Comparison of ENCODE assay signal across 16 mouse cellular contexts in genomic region chr1:52328507-52328906, GRCm38 (mm10).
DNase-seq lines count a peak whose midpoint lies in the region; ATAC-seq and TF ChIP-seq lines count a peak whose summit lies in the region.
"Had no signal": no experiment of that assay in that cellular context is flagged by ENCODE, and none has a peak within 500 bp of the region (broad histone marks: within the 10 kb centered on the region; RNA-seq: fewer than 3 reads in every experiment).

No protein-coding gene starts in this region.

- H3K79me2 ChIP-seq in CH12.LX (replicated peaks; ENCODE audit: control insufficient read depth, extremely low read depth, insufficient read depth, poor library complexity, severe bottlenecking): no peaks in the 10 kb centered on the region

- TF ChIP-seq RAD21 in CH12.LX (IDR thresholded peaks at IDR 0.05; ENCODE audit: low read depth, low read length): peak; percentile 44

- H3K4me1 ChIP-seq in lung, embryonic 14.5 days (ENCODE audit: insufficient read depth): no peaks in the 10 kb centered on the region
- H3K4me1 ChIP-seq in lung, adult 2 months (ENCODE audit: control insufficient read depth, insufficient read depth, low read length): no peaks in the 10 kb centered on the region
- peaks cover 0 to 9% of the 10 kb centered on the region in 2 experiments; a peak in 2 of 4 replicates for H3K4me1 ChIP-seq in CH12.LX (ENCODE audit: control insufficient read depth in 1 of 2, insufficient read depth in 2 of 2)
- no peaks in the 10 kb centered on the region for H3K4me1 ChIP-seq in hindbrain, embryonic 12.5 days
- H3K4me1 ChIP-seq: hindbrain, embryonic 15.5 days had no signal

- H3K36me3 ChIP-seq in lung, embryonic 14.5 days (ENCODE audit: insufficient read depth): no peaks in the 10 kb centered on the region
- no peaks in the 10 kb centered on the region for H3K36me3 ChIP-seq in CH12.LX (replicated peaks in 1 of 2; ENCODE audit: control insufficient read depth in 1 of 2, insufficient read depth in 1 of 2, low read length in 1 of 2)
- H3K36me3 ChIP-seq in hindbrain, embryonic 12.5 days: no peaks in the 10 kb centered on the region
- H3K36me3 ChIP-seq: hindbrain, embryonic 15.5 days had no signal

- H3K4me3 ChIP-seq in lung, embryonic 14.5 days (ENCODE audit: low read depth, low read length): no peak overlapping the region
- no peak overlapping the region for H3K4me3 ChIP-seq in lung, adult 2 months (replicated peaks; ENCODE audit: extremely low read depth, low read depth, low read length)
- H3K4me3 ChIP-seq in CH12.LX (replicated peaks in 1 of 3; ENCODE audit: low read depth in 2 of 3, low read length in 2 of 3, poor library complexity in 1 of 3): no peak overlapping the region
- H3K4me3 ChIP-seq in hindbrain, embryonic 12.5 days: no peak overlapping the region
- H3K4me3 ChIP-seq: hindbrain, embryonic 15.5 days; myocyte had no signal

- TF ChIP-seq CTCF in lung, embryonic 14.5 days (IDR thresholded peaks at IDR 0.05; ENCODE audit: low read depth): peak; percentile 16; the same call in 1 of the 2 replicates
- TF ChIP-seq CTCF in lung, adult 2 months (IDR thresholded peaks at IDR 0.05; ENCODE audit: insufficient read depth, low read length): no peak
- peak; percentile 42 to 54; a peak in 2 of 4 replicates for TF ChIP-seq CTCF in CH12.LX (conservative IDR thresholded peaks at IDR 0.05 in 1 of 2, IDR thresholded peaks at IDR 0.05 in 1 of 2; ENCODE audit: low read depth in 2 of 2, low read length in 2 of 2)

- dilution Hi-C loops in CH12.LX (cut with MboI; ENCODE audit: extremely low pct_ligation_motif_present, extremely low pct_unique_long_range_greater_than_20kb, low sequenced_read_pairs): no loop called here

- no peak for ATAC-seq in lung, embryonic 14.5 days (ENCODE audit: insufficient read depth)
- no peak for ATAC-seq in hindbrain, embryonic 12.5 days (ENCODE audit: low FRiP score)

- H3K4me2 ChIP-seq in lung, embryonic 14.5 days: no peak overlapping the region
- no peak overlapping the region for H3K4me2 ChIP-seq in CH12.LX (ENCODE audit: insufficient read depth, low read depth, poor library complexity, severe bottlenecking)
- no peak overlapping the region for H3K4me2 ChIP-seq in hindbrain, embryonic 12.5 days (replicated peaks)
- H3K4me2 ChIP-seq: hindbrain, embryonic 15.5 days; midbrain, embryonic 11.5 days had no signal

- no peak for TF ChIP-seq POLR2A in lung, adult 2 months (IDR thresholded peaks at IDR 0.05; ENCODE audit: borderline replicate concordance, extremely low read depth, low read depth, low read length)
- TF ChIP-seq POLR2A in CH12.LX (IDR thresholded peaks at IDR 0.05; ENCODE audit: low read depth, low read length): no peak

- H3K9me3 ChIP-seq in lung, embryonic 14.5 days (ENCODE audit: low read depth, low read length): no peaks in the 10 kb centered on the region
- no peaks in the 10 kb centered on the region for H3K9me3 ChIP-seq in CH12.LX (replicated peaks; ENCODE audit: low read length)
- no peaks in the 10 kb centered on the region for H3K9me3 ChIP-seq in hindbrain, embryonic 12.5 days (replicated peaks)
- H3K9me3 ChIP-seq: hindbrain, embryonic 15.5 days had no signal

- H3K27ac ChIP-seq in lung, embryonic 14.5 days (ENCODE audit: low read depth): no peak overlapping the region
- no peak overlapping the region for H3K27ac ChIP-seq in CH12.LX (ENCODE audit: insufficient read depth, low read depth)
- no peak overlapping the region for H3K27ac ChIP-seq in hindbrain, embryonic 12.5 days
- H3K27ac ChIP-seq: hindbrain, embryonic 15.5 days had no signal

- H3K9ac ChIP-seq in lung, embryonic 14.5 days: no peak overlapping the region
- no peak overlapping the region for H3K9ac ChIP-seq in CH12.LX (ENCODE audit: insufficient read depth, low read depth)
- H3K9ac ChIP-seq in hindbrain, embryonic 12.5 days: no peak overlapping the region
- H3K9ac ChIP-seq: hindbrain, embryonic 15.5 days had no signal

- no peak for DNase-seq in lung, embryonic 14.5 days
- no peak for DNase-seq in lung, adult 2 months
- DNase-seq in CH12.LX (ENCODE audit: extremely low read depth) (peak; percentile 14), ZHBTc4 (ENCODE audit: low read depth, low spot score) (peak; percentile 29)
- peak; percentile 4 to 9 for DNase-seq in natural killer cell, adult 2 months (ENCODE audit: low spot score in 2 of 2)
- DNase-seq in kidney, postnatal 4 days: no peak
- DNase-seq: adrenal gland, adult 8-10 months; cerebellum, postnatal 10 days; kidney, postnatal 25 days; lung, adult 18-20 months; right cerebral cortex, postnatal 14 days; thymus, postnatal 14 days had no signal

- TF ChIP-seq EP300 in CH12.LX (IDR thresholded peaks at IDR 0.05; ENCODE audit: low read length): no peak

- H3K27me3 ChIP-seq in lung, embryonic 14.5 days (ENCODE audit: insufficient read depth, low read length): no peaks in the 10 kb centered on the region
- no peaks in the 10 kb centered on the region for H3K27me3 ChIP-seq in CH12.LX (replicated peaks)
- H3K27me3 ChIP-seq in hindbrain, embryonic 12.5 days: no peaks in the 10 kb centered on the region
- H3K27me3 ChIP-seq: hindbrain, embryonic 15.5 days had no signal

- in situ Hi-C loops in CH12.LX (cut with MboI; ENCODE audit: low pct_ligation_motif_present, low pct_unique_long_range_greater_than_20kb, low sequenced_read_pairs): no loop called here

TF ChIP-seq in CH12.LX, 34 proteins besides CTCF, POLR2A, EP300 and RAD21:
- no peak for TF ChIP-seq CHD2 (IDR thresholded peaks at IDR 0.05; ENCODE audit: low read length)
- TF ChIP-seq SMC3 (IDR thresholded peaks at IDR 0.05; ENCODE audit: low read depth, low read length): peak; percentile 53
TF ChIP-seq in CH12.LX: peak in this region for 1.

Comparison
In these comparisons a context has a peak if more than half of its experiments do, and no peak if none do; other contexts are left out.
1. DNase-seq: peak in CH12.LX (single experiment), ZHBTc4 (single experiment) and natural killer cell, adult 2 months (2 of 2); none in lung, embryonic 14.5 days (single experiment), lung, adult 2 months (single experiment) and kidney, postnatal 4 days (0 of 2).